Mouse (Mus musculus) lung, embryonic 14.5 days (tissue): ENCODE measurements around the gene Asb18. TPM values are rescaled to one million over a fixed set of nuclear protein-coding genes. Genes with fewer than 3 reads are reported as not detected.
A peak's percentile ranks its signal among the peaks of the same experiment; 100 is the strongest.

Experiments used
- ATAC-seq: fragments of 200-750 bp; cut with Nextera tagmentation; 2 replicates; pipeline ENCODE4 v1.8.0; 2017; ENCODE audit warnings: mild to moderate bottlenecking, moderate TSS enrichment, moderate library complexity; ENCODE audit not compliant: insufficient read depth
- DNase-seq: peaks from one replicate; pipeline ENCODE4 v3.0.0-alpha.2; 2015
- H3K27ac ChIP-seq: fragments of 300-500 bp; sonication (generic); 2 replicates; pipeline ENCODE4 v1.5.1; 2014; ENCODE audit warnings: low read depth, mild to moderate bottlenecking, moderate library complexity
- H3K27me3 ChIP-seq: fragments of 300-500 bp; sonication (generic); 2 replicates; pipeline ENCODE4 v1.6.1; 2014; ENCODE audit warnings: low read length, control low read depth; ENCODE audit not compliant: insufficient read depth
- H3K36me3 ChIP-seq: fragments of 300-500 bp; sonication (generic); 2 replicates; pipeline ENCODE4 v1.6.1; 2014; ENCODE audit warnings: control low read depth; ENCODE audit not compliant: insufficient read depth
- H3K4me1 ChIP-seq: fragments of 300-500 bp; sonication (generic); 2 replicates; pipeline ENCODE4 v1.6.1; 2014; ENCODE audit warnings: antibody characterized with exemption, control low read depth; ENCODE audit not compliant: insufficient read depth
- H3K4me2 ChIP-seq: fragments of 300-500 bp; sonication (generic); 2 replicates; pipeline ENCODE4 v1.6.1; 2014; ENCODE audit warnings: mild to moderate bottlenecking
- H3K4me3 ChIP-seq: fragments of 300-500 bp; sonication (generic); 2 replicates; pipeline ENCODE4 v1.5.1; 2014; ENCODE audit warnings: low read depth, low read length
- H3K9ac ChIP-seq: fragments of 300-500 bp; sonication (generic); 2 replicates; pipeline ENCODE4 v1.6.1; 2014
- H3K9me3 ChIP-seq: fragments of 300-500 bp; sonication (generic); 2 replicates; pipeline ENCODE4 v1.6.1; 2016; ENCODE audit warnings: low read depth, low read length, control low read depth
- CTCF ChIP-seq: IDR thresholded peaks from 2 replicates; pipeline ENCODE4 v1.5.1; 2016; ENCODE audit warnings: antibody characterized with exemption, low read depth
- WGBS: fragments of 180-500 bp; shearing (Covaris S2); extraction: QIAGEN DNeasy Blood & Tissue Kit; methylation state at CpG from one replicate; pipeline ENCODE4 v1.1.7; 2014; 5-methylcytosine and 5-hydroxymethylcytosine counted together
- polyA plus RNA-seq: library from polyadenylated mRNA; unstranded; fragments of >200 nt; fragmentation: Nextera tagmentation; extraction: Ambion mirVana; gene quantifications from 2 replicates; pipeline ENCODE4 v1.2.1, GENCODE M21; 2014

Gene Asb18
- polyA plus RNA-seq, 1 experiment from 2014 or later, result not detected

GRCm38 (mm10) chr1:89922282-89922681 is 92.2 kb downstream of the Asb18 start:
- Histone ChIP-seq H3K36me3 (no peaks in the 10 kb centered on the region), H3K9ac (no peak overlapping the region), H3K4me3 (no peak overlapping the region; the same call in 1 of the 2 replicates), H3K4me1 (no peaks in the 10 kb centered on the region), H3K4me2 (peak overlapping the region; percentile 53), H3K27me3 (peaks cover 87% of the 10 kb centered on the region), H3K27ac (no peak overlapping the region), H3K9me3 (no peaks in the 10 kb centered on the region)
- TF ChIP-seq CTCF, result no peak
- under 1% methylated on average over 7 of the region's 7 CpGs for WGBS
- DNase-seq (no peak), ATAC-seq (no peak)

- Histone ChIP-seq H3K4me1 (no peaks in the 10 kb centered on the region), H3K9ac (no peak overlapping the region), H3K4me3 (no peak overlapping the region), H3K36me3 (no peaks in the 10 kb centered on the region), H3K27me3 (peaks cover 82% of the 10 kb centered on the region), H3K9me3 (no peaks in the 10 kb centered on the region), H3K27ac (no peak overlapping the region), H3K4me2 (no peak overlapping the region)
- TF ChIP-seq CTCF, result peak; percentile 21; the same call in 1 of the 2 replicates
- no peak for DNase-seq
- WGBS, result 3% methylated on average over 10 of the region's 10 CpGs
- ATAC-seq, result no peak
Observed at GRCm38 (mm10) chr1:89921806-89922205, 92.7 kb downstream of the Asb18 start.

- H3K4me1 ChIP-seq, result no peaks in the 10 kb centered on the region
- H3K27ac ChIP-seq, result no peak overlapping the region
- DNase-seq, result no peak
- H3K9ac ChIP-seq, result no peak overlapping the region
- H3K4me3 ChIP-seq, result no peak overlapping the region
- H3K27me3 ChIP-seq, result peaks cover 57% of the 10 kb centered on the region
- no peak overlapping the region for H3K4me2 ChIP-seq
- H3K36me3 ChIP-seq, result no peaks in the 10 kb centered on the region
- no peak for TF ChIP-seq CTCF
- WGBS, result 70% methylated on average over 6 of the region's 6 CpGs
- H3K9me3 ChIP-seq, result no peaks in the 10 kb centered on the region
- no peak for ATAC-seq
Observed at GRCm38 (mm10) chr1:89919206-89919605, 95.3 kb downstream of the Asb18 start.

- H3K9me3 ChIP-seq, result no peaks in the 10 kb centered on the region
- no peaks in the 10 kb centered on the region for H3K4me1 ChIP-seq
- TF ChIP-seq CTCF, result no peak
- ATAC-seq, result no peak
- H3K36me3 ChIP-seq, result no peaks in the 10 kb centered on the region
- no peak overlapping the region for H3K9ac ChIP-seq
- H3K27ac ChIP-seq, result no peak overlapping the region
- no peak overlapping the region for H3K4me2 ChIP-seq
- WGBS, result 22% methylated on average over 18 of the region's 18 CpGs
- no peak for DNase-seq
- H3K27me3 ChIP-seq, result peaks cover 46% of the 10 kb centered on the region
- H3K4me3 ChIP-seq, result no peak overlapping the region
Observed at GRCm38 (mm10) chr1:89918111-89918510, 96.4 kb downstream of the Asb18 start.

GRCm38 (mm10) chr1:89913611-89914010 is 100.9 kb downstream of the Asb18 start:
- Histone ChIP-seq H3K4me2 (no peak overlapping the region), H3K36me3 (no peaks in the 10 kb centered on the region), H3K4me3 (no peak overlapping the region), H3K9me3 (no peaks in the 10 kb centered on the region), H3K27ac (no peak overlapping the region), H3K4me1 (no peaks in the 10 kb centered on the region), H3K27me3 (peaks cover 8% of the 10 kb centered on the region; the same call in 1 of the 2 replicates), H3K9ac (no peak overlapping the region)
- TF ChIP-seq CTCF, result no peak
- no peak for ATAC-seq
- 79% methylated on average over 4 of the region's 4 CpGs for WGBS
- DNase-seq, result no peak

- no peak overlapping the region for H3K9ac ChIP-seq
- WGBS, result 22% methylated on average over 5 of the region's 5 CpGs
- H3K9me3 ChIP-seq, result no peaks in the 10 kb centered on the region
- H3K27ac ChIP-seq, result no peak overlapping the region
- no peak overlapping the region for H3K4me3 ChIP-seq
- H3K4me1 ChIP-seq, result no peaks in the 10 kb centered on the region
- H3K36me3 ChIP-seq, result no peaks in the 10 kb centered on the region
- no peak overlapping the region for H3K4me2 ChIP-seq
- TF ChIP-seq CTCF, result no peak
- ATAC-seq (peak; percentile 63; the same call in 1 of the 2 replicates), DNase-seq (peak; percentile 59)
- no peaks in the 10 kb centered on the region for H3K27me3 ChIP-seq
Observed at GRCm38 (mm10) chr1:89912392-89912791, 102.1 kb downstream of the Asb18 start.

- no peaks in the 10 kb centered on the region for H3K27me3 ChIP-seq
- TF ChIP-seq CTCF, result no peak
- no peak overlapping the region for H3K27ac ChIP-seq
- no peak overlapping the region for H3K4me3 ChIP-seq
- ATAC-seq (no peak), DNase-seq (no peak)
- 78% methylated on average over 8 of the region's 8 CpGs for WGBS
- no peak overlapping the region for H3K4me2 ChIP-seq
- no peaks in the 10 kb centered on the region for H3K36me3 ChIP-seq
- no peaks in the 10 kb centered on the region for H3K4me1 ChIP-seq
- H3K9me3 ChIP-seq, result no peaks in the 10 kb centered on the region
- no peak overlapping the region for H3K9ac ChIP-seq
Observed at GRCm38 (mm10) chr1:89909796-89910195, 104.7 kb downstream of the Asb18 start.

GRCm38 (mm10) chr1:89902641-89903040 is 111.8 kb downstream of the Asb18 start:
- H3K9ac ChIP-seq, result no peak overlapping the region
- WGBS, result 68% methylated on average over 1 of the region's 1 CpGs
- H3K27me3 ChIP-seq, result no peaks in the 10 kb centered on the region
- no peaks in the 10 kb centered on the region for H3K36me3 ChIP-seq
- no peak for TF ChIP-seq CTCF
- H3K4me3 ChIP-seq, result no peak overlapping the region
- H3K27ac ChIP-seq, result no peak overlapping the region
- ATAC-seq (no peak), DNase-seq (no peak)
- H3K9me3 ChIP-seq, result no peaks in the 10 kb centered on the region
- H3K4me1 ChIP-seq, result no peaks in the 10 kb centered on the region
- H3K4me2 ChIP-seq, result no peak overlapping the region
